Mouse (Mus musculus) left cerebral cortex, adult 2 months (tissue): ENCODE measurements around the gene Lrfn4. TPM values are rescaled to one million over a fixed set of nuclear protein-coding genes. Genes with fewer than 3 reads are reported as not detected.

Experiments
- DNase-seq, 2 experiments: peaks; one replicate each; pipeline ENCODE4 v3.0.0; 2021 to 2022; ENCODE audit warnings: low spot score in 2 of 2, mixed read lengths in 1 of 2; ENCODE audit errors: extremely low spot score in 1 of 2
- H3K27ac ChIP-seq: fragments of 200-600 bp; 2 replicates; pipeline ENCODE4 v1.8.1; 2022
- H3K4me3 ChIP-seq: fragments of 200-600 bp; 2 replicates; pipeline ENCODE4 v1.8.1; 2022
- CTCF ChIP-seq: fragments of 200-600 bp; IDR thresholded peaks from 2 replicates; pipeline ENCODE4 v1.8.1; 2022; ENCODE audit warnings: antibody characterized with exemption, mild to moderate bottlenecking, moderate library complexity
- intact Hi-C: fragments of 180-260 bp; cut with DNase I; formaldehyde crosslinking; loops from one replicate; pipeline ENCODE4 v1.15.1; 2025
- microRNA-seq, 2 experiments: library from miRNA; unstranded; fragments of <30 nt; microRNA quantifications; one replicate each; pipeline ENCODE4 v1.2.0; 2021
- total RNA-seq, 2 experiments: library from RNA; stranded (reverse); gene quantifications; 2 replicates each; pipeline ENCODE4 v1.2.3; 2021

Gene Lrfn4
- total RNA-seq, 2 experiments from 2014 or later, result 41.2 to 44.9 TPM

- no peak for TF ChIP-seq CTCF
Measured at GRCm38 (mm10) chr19:4565678-4566077, 49.8 kb downstream of the Lrfn4 start.

More at GRCm38 (mm10) chr19:4565678-4566077, 49.8 kb downstream of the Lrfn4 start:
- intact Hi-C loops, result no loop called here
- Histone ChIP-seq H3K27ac (no peak overlapping the region), H3K4me3 (no peak overlapping the region)
- DNase-seq, result no peak

Small RNAs within 50 kb of the gene (microRNA-seq; reads per million reads assigned to microRNA genes)
- gene Mir6986, result 6.0 to 8.5 reads per million in 2 experiments

Other genes with a start within 250 kb of the Lrfn4 start
- 10 to 100 TPM; 73.2 to 92.3 TPM for gene Kdm2a, start 217.4 kb downstream of the Lrfn4 start, total RNA-seq
- gene Rhod, start 176.2 kb downstream of the Lrfn4 start, total RNA-seq, result 1 to 10 TPM in 1 of 2 experiments, under 1 TPM in 1; 0.75 to 1.2 TPM
- 10 to 100 TPM; 36.8 to 39.8 TPM for gene Syt12, start 138.2 kb downstream of the Lrfn4 start, total RNA-seq
- gene 2010003K11Rik, start 117.1 kb downstream of the Lrfn4 start, total RNA-seq, result not detected
- gene Pcx, start 105.2 kb downstream of the Lrfn4 start, total RNA-seq, result 10 to 100 TPM; 63.2 to 72.1 TPM
- 10 to 100 TPM; 26.4 to 30.6 TPM for gene Rce1, start 10.0 kb upstream of the Lrfn4 start, total RNA-seq
- gene Gm960, start 83.0 kb upstream of the Lrfn4 start, total RNA-seq, result 1 to 10 TPM; 1.5 to 1.6 TPM
- 100 to 1,000 TPM; 561 to 597 TPM for gene Sptbn2, start 95.5 kb upstream of the Lrfn4 start, total RNA-seq
- gene Rbm4b, start 140.8 kb upstream of the Lrfn4 start, total RNA-seq, result 10 to 100 TPM; 16.3 to 18.2 TPM
- 100 to 1,000 TPM in 1 of 2 experiments, 10 to 100 TPM in 1; 93.1 to 112 TPM for gene Rbm4, start 178.2 kb upstream of the Lrfn4 start, total RNA-seq
- 10 to 100 TPM; 22.0 to 25.5 TPM for gene Gm21992, start 195.9 kb upstream of the Lrfn4 start, total RNA-seq
- 10 to 100 TPM; 53.4 to 61.0 TPM for gene Rbm14, start 196.0 kb upstream of the Lrfn4 start, total RNA-seq
- 10 to 100 TPM; 29.8 to 30.3 TPM for gene Ccs, start 223.7 kb upstream of the Lrfn4 start, total RNA-seq
- 1 to 10 TPM; 2.0 to 2.6 TPM for gene Ccdc87, start 223.7 kb upstream of the Lrfn4 start, total RNA-seq
- 100 to 1,000 TPM; 102 to 107 TPM for gene Ctsf, start 239.5 kb upstream of the Lrfn4 start, total RNA-seq